Mouse (Mus musculus): ENCODE results near the gene Ube2b. TPM values are rescaled to one million over a fixed set of nuclear protein-coding genes. Genes with fewer than 3 reads are reported as not detected.

Ube2b gene
- 30.7 and 51.1 TPM in 2 replicates for total RNA-seq (2014; fragmentation: Nextera tagmentation)
- 37.5 and 105 TPM in 2 replicates for total RNA-seq (2017)

DNA sequence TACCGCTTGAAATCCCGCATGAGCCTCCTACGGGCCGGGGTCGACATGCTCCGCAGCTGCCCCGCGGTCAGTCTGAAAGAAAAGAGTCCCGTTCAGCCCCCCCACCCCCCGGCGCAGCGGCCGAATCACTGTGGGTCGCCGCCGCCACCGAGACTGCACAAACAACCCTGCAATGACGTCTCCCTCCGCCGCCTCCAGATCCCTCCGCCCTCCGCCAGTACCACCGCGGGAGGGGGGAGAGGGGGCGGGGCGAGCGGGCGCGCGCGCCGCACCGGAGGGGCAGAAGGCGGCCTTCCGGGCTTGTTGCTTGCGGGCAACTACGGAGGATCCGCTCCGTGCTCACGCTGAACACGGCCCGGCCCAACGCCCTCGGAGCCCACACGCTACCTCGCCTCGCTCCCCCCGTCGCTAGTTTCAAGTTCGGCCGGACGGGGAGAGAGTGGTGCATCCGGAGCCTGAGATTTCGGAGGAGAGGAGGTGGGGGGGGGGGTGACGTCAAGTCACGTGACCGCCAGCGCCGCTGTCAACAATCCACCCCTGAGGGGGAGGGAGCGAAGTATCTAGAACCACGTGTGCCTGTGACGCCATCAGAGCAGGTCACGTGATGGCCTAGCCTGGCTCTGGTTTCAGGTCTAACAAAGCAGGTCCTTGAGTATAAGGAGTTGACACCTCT, at the start of gene Ube2b:
Gene Ube2b (minus strand): TSS at position 473 of the 673 bp plus-strand sequence.
- ATAC-seq (replicated peaks; ENCODE audit: low FRiP score, low TSS enrichment, poor library complexity, severe bottlenecking), result peak; percentile 74

DNA sequence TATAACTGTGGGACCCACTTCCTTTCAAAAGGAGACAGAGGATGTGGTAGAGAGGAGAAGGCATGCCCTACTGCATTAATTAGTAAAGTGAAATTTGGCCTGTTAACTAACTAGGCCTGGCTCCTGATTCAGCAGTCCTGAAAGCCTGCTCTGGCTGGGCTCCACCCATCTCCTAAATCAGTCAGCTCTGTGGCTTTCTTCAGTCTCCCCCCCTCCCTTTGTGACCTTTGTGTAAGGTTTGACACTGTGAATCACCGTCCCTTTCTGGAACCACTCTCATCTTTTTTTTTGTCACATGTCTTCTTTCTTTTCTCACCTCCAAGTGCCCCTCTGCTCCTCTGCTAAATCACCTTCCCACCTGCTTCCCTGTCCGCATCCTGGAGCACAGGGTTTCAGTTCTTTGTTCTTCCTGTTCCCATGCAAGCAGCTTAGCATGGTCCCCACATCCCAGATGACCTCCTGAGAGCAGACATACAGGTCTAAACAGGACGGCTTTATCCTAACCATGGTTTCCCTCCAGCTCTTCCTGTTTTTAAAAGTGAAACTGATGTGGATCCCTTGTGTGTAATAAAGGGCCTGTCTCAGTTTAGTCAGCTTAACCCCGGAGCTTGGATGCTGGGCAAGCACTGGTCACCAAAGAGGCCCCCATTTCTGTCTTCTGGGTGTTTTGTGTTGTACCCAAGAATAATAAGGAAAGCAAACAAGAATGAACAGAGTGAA, 46.0 kb upstream of the Ube2b start:
- no peak for ATAC-seq (replicated peaks; ENCODE audit: low FRiP score, low TSS enrichment, poor library complexity, severe bottlenecking)

GRCm38 (mm10) chr11:52044156-52044555, 43.6 kb upstream of the Ube2b start:
- no peak for ATAC-seq (replicated peaks; ENCODE audit: low FRiP score, low TSS enrichment, poor library complexity, severe bottlenecking)

DNA sequence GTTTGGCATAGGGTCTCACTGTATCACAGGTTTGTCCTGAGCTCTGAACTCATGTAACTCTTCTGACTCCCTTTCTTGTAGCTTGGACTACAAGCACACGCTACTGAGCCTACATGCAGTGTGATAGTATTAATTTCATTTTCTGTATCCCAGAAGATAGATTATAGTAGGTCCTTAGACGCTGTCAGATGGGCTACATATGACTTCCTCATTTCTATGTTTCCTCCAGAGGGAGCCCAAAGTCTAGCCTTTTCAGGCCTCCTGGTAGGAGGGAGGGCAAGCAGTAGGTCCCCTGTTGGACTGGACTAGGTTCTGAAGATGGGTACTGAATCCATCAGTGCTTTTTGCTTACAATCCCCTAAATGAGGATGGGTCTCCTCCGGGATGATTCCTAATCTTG, 42.7 kb upstream of the Ube2b start:
- no peak for ATAC-seq (replicated peaks; ENCODE audit: low FRiP score, low TSS enrichment, poor library complexity, severe bottlenecking)

DNA sequence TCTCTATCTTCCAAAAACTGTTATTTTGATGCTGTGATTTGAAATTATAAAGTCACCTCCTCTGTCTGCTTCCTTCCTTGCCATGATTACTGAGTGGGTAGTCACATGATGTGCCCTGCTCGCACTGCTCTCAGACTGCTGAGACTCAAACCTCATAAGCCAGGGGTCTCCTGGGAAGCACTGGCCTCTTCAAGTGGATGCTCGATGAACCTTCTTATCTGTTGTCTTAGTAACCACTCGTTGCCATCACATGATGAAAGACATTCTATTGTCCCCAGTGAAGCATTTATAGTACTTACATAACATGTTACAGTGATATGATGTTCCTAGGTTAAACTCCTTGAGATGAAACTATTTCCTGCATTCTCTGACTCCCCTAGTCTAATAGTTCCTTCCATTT, 37.1 kb upstream of the Ube2b start:
- ATAC-seq (replicated peaks; ENCODE audit: low FRiP score, low TSS enrichment, poor library complexity, severe bottlenecking), result no peak

- no peak for ATAC-seq (replicated peaks; ENCODE audit: low FRiP score, low TSS enrichment, poor library complexity, severe bottlenecking)
These were observed 35.3 kb upstream of the Ube2b start for GRCm38 (mm10) chr11:52035905-52036304.

DNA sequence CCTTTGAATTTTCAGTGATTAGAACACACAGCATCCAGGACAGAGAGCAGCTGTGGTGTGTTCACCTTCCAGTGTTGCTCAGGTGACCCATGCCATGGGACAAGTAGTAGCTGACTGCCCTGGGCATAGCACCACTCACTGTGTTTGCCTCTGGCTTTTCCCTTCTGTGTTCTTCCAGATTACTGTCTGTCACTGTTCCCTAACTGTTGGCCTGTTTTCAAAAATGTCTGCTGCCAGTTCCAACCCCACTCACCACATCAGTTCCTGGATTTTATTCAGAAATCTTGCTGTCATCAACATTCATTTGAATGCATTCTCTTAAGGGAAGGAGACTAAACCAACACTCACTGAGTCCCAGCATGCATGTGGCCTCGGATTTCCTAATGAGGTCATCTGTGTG, 33.4 kb upstream of the Ube2b start:
- ATAC-seq (replicated peaks; ENCODE audit: low FRiP score, low TSS enrichment, poor library complexity, severe bottlenecking), result no peak

GRCm38 (mm10) chr11:52032356-52032755, 31.8 kb upstream of the Ube2b start:
- no peak for ATAC-seq (replicated peaks; ENCODE audit: low FRiP score, low TSS enrichment, poor library complexity, severe bottlenecking)

DNA sequence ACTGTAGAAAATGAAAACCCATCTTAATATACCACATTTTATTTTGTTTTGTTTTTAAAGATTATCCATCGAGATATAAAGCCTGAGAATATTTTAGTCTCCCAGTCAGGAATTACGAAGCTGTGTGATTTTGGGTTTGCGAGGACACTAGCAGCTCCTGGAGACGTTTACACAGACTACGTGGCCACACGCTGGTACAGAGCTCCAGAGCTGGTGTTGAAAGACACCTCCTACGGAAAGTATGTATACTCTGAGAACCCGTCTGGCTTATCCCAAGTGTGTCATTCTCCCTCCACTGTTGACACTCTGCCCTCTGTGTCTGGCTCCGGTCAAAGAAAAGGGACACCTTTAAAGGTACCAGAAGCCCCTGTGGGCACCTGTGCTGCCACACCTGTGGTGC, 17.7 kb upstream of the Ube2b start:
- no peak for ATAC-seq (replicated peaks; ENCODE audit: low FRiP score, low TSS enrichment, poor library complexity, severe bottlenecking)

GRCm38 (mm10) chr11:52011541-52011940, 11.0 kb upstream of the Ube2b start:
- ATAC-seq (replicated peaks; ENCODE audit: low FRiP score, low TSS enrichment, poor library complexity, severe bottlenecking), result no peak

GRCm38 (mm10) chr11:52011011-52011410, 10.4 kb upstream of the Ube2b start:
- no peak for ATAC-seq (replicated peaks; ENCODE audit: low FRiP score, low TSS enrichment, poor library complexity, severe bottlenecking)

- ATAC-seq (replicated peaks; ENCODE audit: low FRiP score, low TSS enrichment, poor library complexity, severe bottlenecking), result no peak
These were observed 5.0 kb upstream of the Ube2b start for GRCm38 (mm10) chr11:52005586-52005985.

DNA sequence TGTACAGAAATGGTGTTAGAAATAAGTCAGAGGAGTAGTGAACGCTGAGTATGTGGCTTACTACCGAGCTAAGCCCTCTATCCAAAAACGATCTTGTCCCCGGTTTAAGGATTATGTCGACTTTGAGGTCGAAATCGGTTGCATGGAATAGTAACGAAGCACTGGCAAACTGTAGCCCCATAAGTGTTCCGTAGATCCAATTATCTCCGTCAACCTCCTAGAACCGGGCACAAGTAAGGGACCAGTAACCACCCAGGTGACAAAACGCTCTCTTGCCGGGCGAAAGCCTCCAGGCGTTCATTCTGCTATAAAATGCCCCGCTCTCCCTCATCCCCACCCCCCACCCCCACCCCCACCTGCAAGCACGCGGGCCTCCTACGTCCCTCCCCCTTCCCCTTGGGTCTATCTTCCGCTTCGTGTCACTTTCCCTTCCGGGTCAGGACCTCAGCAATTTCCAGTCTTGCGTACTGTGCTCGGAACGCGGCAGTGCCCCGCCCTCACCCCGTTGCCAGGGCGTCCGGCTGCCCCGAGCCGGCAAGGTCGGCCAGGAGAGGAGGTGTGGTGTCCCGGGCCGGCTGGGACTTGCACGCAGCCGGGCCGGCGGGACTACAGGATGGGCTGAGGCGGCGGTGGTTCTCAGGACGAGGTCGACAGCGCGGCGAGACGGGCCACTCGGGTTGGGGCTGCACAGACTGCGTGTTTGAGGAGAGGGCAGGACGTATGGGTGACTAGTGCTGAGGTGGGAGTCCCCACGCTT, 3.4 kb upstream of the Ube2b start, which contains the start of gene Cdkl3:
Gene Cdkl3 (plus strand): TSS at position 450 of the 757 bp plus-strand sequence.
- peak; percentile 88 for ATAC-seq (replicated peaks; ENCODE audit: low FRiP score, low TSS enrichment, poor library complexity, severe bottlenecking)

GRCm38 (mm10) chr11:52003505-52003771, 2.9 kb upstream of the Ube2b start:
- ATAC-seq (replicated peaks; ENCODE audit: low FRiP score, low TSS enrichment, poor library complexity, severe bottlenecking), result no peak

DNA sequence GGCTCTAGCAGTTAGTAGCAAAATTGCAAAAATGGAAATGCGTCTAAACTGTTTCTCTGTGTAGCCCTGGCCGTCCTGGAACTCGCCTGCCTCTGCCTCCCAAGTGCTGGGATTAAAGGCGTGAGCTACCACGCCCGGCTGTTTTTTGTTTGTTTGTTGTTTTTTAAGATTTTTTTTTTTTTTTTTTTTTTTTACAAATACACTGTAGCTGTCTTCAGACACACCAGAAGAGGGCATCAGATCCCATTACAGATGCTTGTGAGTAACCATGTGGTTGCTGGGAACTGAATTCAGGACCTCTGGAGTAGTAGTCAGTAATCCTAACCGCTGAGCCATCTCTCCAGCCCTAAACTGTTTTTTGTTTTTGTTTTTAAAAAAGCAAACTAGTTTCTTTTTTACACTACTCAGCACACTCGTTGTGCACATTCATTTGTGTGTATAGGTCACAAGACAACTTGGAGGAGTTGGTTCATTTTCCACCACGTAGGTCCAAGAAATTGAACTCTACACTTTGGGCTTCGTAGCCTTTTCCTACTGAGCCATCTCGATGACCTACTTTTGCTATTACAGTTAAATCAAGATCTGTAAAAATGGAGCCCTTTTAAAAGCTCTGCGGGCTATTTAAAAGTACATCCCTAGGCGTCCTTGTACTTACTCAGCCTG, 2.4 kb upstream of the Ube2b start:
- no peak for ATAC-seq (replicated peaks; ENCODE audit: low FRiP score, low TSS enrichment, poor library complexity, severe bottlenecking)

- no peak for ATAC-seq (replicated peaks; ENCODE audit: low FRiP score, low TSS enrichment, poor library complexity, severe bottlenecking)
These were observed 1.3 kb upstream of the Ube2b start for GRCm38 (mm10) chr11:52001861-52002260.

DNA sequence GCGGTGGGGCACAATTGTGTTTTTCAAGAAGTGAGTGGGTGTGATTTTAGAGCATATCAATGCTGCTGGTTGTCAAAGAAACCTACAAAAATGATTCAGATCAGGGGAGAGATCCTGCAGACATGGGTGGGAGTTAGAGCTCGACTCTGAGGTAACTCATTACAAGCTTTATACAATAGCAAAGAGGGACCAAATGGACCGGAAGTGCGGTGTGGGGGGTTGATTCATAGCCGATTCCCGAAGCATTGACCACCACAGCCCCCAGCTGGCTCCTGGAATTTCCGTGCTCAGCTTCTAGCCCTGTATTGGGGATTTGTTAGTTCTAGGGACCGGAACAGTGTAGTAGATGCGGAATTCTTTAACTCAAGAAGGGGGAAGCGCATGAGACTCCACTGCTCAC, 779 bp upstream of the Ube2b start:
- ATAC-seq (replicated peaks; ENCODE audit: low FRiP score, low TSS enrichment, poor library complexity, severe bottlenecking), result no peak

GRCm38 (mm10) chr11:51999611-52000289, 812 bp downstream of the Ube2b start:
- peak; percentile 19; the same call in 1 of the 2 replicates for ATAC-seq (replicated peaks; ENCODE audit: low FRiP score, low TSS enrichment, poor library complexity, severe bottlenecking)

- no peak for ATAC-seq (replicated peaks; ENCODE audit: low FRiP score, low TSS enrichment, poor library complexity, severe bottlenecking)
These were observed 28.9 kb downstream of the Ube2b start for GRCm38 (mm10) chr11:51971644-51972043.

Data from megakaryocyte-erythroid progenitor cell, adult 5-6 weeks (primary cell).